Mouse (Mus musculus) liver, adult 2 months (tissue): ENCODE measurements at regions not wholly inside any gene's neighbourhood (a gene's known extent, or its start where the extent isn't known, plus 50 kb on each side); places are given as distances from the start of the nearest gene placed in this dataset.

Source experiments
- DNase-seq: peaks from one replicate; pipeline ENCODE4 v3.0.0-alpha.2; 2011; ENCODE audit warnings: low read depth, low spot score; ENCODE audit errors: extremely low read depth
- H3K27ac ChIP-seq: fragments of 200-500 bp; replicated peaks from 2 replicates; pipeline ENCODE4 v1.5.1; 2012; ENCODE audit warnings: low read depth, mild to moderate bottlenecking, control low read depth, inconsistent platforms, low read length; ENCODE audit not compliant: insufficient read depth
- H3K27me3 ChIP-seq: fragments of 200-500 bp; 2 replicates; pipeline ENCODE4 v1.6.1; 2012; ENCODE audit warnings: mild to moderate bottlenecking, moderate library complexity, low read length, inconsistent platforms; ENCODE audit not compliant: control insufficient read depth, insufficient read depth
- H3K36me3 ChIP-seq: fragments of 200-500 bp; 2 replicates; pipeline ENCODE4 v1.6.1; 2012; ENCODE audit warnings: low read length, inconsistent platforms; ENCODE audit not compliant: control insufficient read depth, insufficient read depth
- H3K4me1 ChIP-seq: fragments of 200-500 bp; 2 replicates; pipeline ENCODE4 v1.6.1; 2011; ENCODE audit warnings: low read length; ENCODE audit not compliant: control insufficient read depth, insufficient read depth
- H3K4me3 ChIP-seq: fragments of 200-500 bp; 2 replicates; pipeline ENCODE4 v1.5.1; 2011; ENCODE audit warnings: low read depth, mild to moderate bottlenecking, control low read depth, low read length, moderate library complexity; ENCODE audit not compliant: insufficient read depth
- H3K79me2 ChIP-seq: fragments of 200-500 bp; 2 replicates; pipeline ENCODE4 v1.6.1; 2012; ENCODE audit warnings: inconsistent platforms, mild to moderate bottlenecking, low read length, moderate library complexity; ENCODE audit not compliant: control insufficient read depth, insufficient read depth
- H3K9ac ChIP-seq: fragments of 200-500 bp; 2 replicates; pipeline ENCODE4 v1.6.1; 2012; ENCODE audit warnings: low read depth, mild to moderate bottlenecking, control low read depth, inconsistent platforms, low read length
- CTCF ChIP-seq: fragments of 200-500 bp; IDR thresholded peaks from 2 replicates; pipeline ENCODE4 v1.5.1; 2011; ENCODE audit warnings: low read depth, low read length, control low read depth
- POLR2A ChIP-seq: fragments of 200-500 bp; IDR thresholded peaks from 2 replicates; pipeline ENCODE4 v1.6.1; 2011; ENCODE audit warnings: low read length, control low read depth; ENCODE audit not compliant: insufficient read depth; ENCODE audit errors: extremely low read depth
- WGBS: fragments of 180-500 bp; shearing (Covaris S2); methylation state at CpG from one replicate; pipeline ENCODE4 v1.1.7; 2018; 5-methylcytosine and 5-hydroxymethylcytosine counted together

DNA sequence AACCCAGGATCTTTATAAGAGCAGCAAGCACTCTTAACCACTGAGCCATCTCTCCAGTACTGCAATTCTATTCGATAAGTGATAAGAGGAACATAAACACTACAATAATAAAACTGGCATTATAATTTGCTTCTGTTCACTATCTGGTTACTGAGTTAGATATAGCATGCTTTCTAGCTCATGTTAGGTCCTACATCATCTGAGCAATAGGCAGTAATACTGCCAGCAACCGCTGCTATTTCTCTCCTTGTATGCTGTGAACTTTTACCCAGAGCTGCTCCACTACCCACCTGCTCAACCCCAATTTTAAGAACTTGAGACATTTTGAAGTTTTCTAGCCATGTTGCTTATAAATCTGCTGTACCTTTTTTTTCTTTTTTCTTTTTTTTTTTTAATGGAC is 118.0 kb upstream of the L3mbtl3 start:
- H3K27me3 ChIP-seq: no peaks in the 10 kb centered on the region
- no peak overlapping the region for H3K9ac ChIP-seq
- H3K27ac ChIP-seq: no peak overlapping the region
- no peak for TF ChIP-seq POLR2A
- no peak for TF ChIP-seq CTCF
- no peaks in the 10 kb centered on the region for H3K79me2 ChIP-seq
- H3K4me1 ChIP-seq: no peaks in the 10 kb centered on the region
- H3K4me3 ChIP-seq: no peak overlapping the region
- no peak for DNase-seq
- H3K36me3 ChIP-seq: no peaks in the 10 kb centered on the region
- 85% methylated on average over 2 of the region's 2 CpGs for WGBS

DNA sequence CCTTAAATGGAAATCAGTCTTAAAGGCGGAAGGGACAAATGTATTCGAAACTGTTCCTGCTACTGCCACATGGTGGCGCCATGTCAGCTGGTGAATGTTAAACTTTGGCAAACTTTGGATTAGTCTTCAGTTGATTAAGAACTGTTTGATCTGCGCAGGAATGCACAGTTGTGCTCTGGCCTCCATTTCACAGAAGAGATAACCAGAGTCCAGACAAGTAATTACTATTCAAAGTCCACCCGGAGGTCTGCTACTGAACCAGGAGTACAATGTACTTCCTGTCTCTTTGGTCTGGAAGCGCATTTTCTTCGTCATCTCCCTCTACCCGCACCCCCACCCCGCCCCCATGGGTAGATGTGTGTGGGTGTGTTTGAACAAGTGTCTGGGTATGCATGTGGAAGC is 118.6 kb upstream of the L3mbtl3 start:
- Histone ChIP-seq H3K27ac (no peak overlapping the region), H3K9ac (0 out of 2 replicates have a peak overlapping the region, but pooled peaks have one; percentile 29), H3K79me2 (no peaks in the 10 kb centered on the region), H3K4me3 (peak overlapping the region; percentile 21), H3K36me3 (no peaks in the 10 kb centered on the region), H3K27me3 (no peaks in the 10 kb centered on the region), H3K4me1 (no peaks in the 10 kb centered on the region)
- TF ChIP-seq POLR2A (no peak), CTCF (peak; percentile 61)
- whole genome bisulfite sequencing: 13% methylated on average over 9 of the region's 9 CpGs
- peak; percentile 71 for DNase-seq

DNA sequence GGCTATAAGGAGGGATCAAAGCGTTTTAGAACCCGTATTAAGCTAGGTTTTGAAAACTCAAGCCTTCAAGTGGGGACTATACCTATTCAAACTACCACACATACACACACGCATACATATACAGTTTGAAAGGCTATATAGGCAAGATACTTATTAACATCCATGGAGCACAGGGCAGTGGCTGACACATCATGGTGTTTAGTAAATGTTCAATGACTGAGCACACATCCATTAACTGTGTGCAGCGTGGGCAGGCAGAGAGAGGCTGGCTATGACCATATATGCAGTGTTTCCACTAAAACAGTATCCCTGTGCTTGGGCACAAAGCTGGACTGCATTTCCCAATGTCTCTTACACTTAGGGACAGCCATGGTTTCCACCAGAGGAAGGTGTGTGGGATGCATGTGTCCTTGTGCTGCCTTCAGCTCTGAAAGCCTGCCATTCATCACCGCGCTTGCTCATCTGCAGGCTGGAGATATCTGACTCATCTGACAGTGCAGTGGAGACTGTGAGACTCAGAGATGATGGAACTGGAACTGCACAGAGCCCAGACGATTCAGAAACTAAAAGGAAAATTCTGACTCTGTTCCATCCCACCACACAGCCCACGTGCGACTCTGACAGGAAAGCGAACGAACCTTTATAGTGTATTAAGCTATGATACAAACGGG is 124.6 kb upstream of the L3mbtl3 start:
- Histone ChIP-seq H3K27ac (no peak overlapping the region), H3K36me3 (no peaks in the 10 kb centered on the region), H3K9ac (no peak overlapping the region), H3K79me2 (no peaks in the 10 kb centered on the region), H3K27me3 (no peaks in the 10 kb centered on the region), H3K4me3 (no peak overlapping the region), H3K4me1 (no peaks in the 10 kb centered on the region)
- no peak for DNase-seq
- WGBS: 92% methylated on average over 12 of the region's 12 CpGs
- TF ChIP-seq POLR2A: no peak
- no peak for TF ChIP-seq CTCF

DNA sequence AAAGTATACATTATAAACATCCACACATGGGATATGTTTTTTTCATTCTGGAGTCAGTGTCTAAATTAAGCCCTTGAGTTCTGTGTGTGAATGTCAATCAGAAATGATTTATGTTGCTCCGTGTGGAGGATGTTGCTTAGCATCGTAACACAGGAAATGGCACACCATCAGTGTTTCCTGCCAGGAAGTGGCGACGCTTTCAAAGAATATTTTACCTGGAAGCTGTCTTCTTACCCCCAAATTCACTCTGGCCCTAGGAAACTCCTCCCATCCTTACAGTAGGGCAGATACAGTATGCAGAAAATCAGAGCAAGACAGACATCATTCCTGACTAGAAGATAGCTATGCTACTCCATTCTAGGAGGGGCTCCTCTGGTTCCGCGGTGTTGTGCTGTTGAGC is 145.1 kb upstream of the L3mbtl3 start:
- WGBS: 72% methylated on average over 6 of the region's 6 CpGs
- Histone ChIP-seq H3K4me1 (no peaks in the 10 kb centered on the region), H3K27me3 (no peaks in the 10 kb centered on the region), H3K27ac (no peak overlapping the region), H3K36me3 (no peaks in the 10 kb centered on the region), H3K4me3 (no peak overlapping the region), H3K9ac (no peak overlapping the region), H3K79me2 (no peaks in the 10 kb centered on the region)
- DNase-seq: no peak
- TF ChIP-seq CTCF: no peak

DNA sequence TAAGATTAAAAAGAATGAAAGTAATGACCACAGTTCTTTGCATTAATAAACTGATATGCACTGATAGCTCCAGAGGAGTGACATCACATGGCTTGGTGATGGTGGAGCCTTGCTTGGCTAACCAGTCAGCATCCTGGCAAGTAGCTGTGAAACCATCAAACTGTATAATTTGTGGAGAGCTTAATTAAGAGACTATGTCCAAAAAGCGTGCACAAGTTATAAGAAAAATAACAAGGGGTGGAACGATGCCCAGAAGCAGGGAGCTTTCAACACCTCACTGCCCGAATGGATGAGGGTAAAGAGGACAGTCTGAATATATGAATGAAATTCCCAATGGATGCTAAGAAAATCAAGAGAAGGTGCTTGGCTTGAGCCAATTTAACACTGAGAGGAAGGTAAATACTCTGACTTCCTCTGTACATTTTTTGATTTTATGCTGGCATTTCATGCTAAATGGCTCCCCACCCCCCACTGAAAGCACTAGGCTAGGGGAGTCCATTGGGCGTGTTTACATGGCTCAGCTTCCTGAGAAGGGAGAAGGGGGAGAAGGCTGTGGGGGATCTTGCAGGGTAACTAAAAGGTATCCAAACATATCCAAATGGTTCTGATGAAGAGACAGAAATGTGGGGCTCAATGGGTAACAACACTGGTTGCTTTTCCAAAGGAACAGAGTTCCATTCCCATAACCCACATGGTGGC is 150.2 kb upstream of the L3mbtl3 start:
- H3K27me3 ChIP-seq: no peaks in the 10 kb centered on the region
- 82% methylated on average over 4 of the region's 4 CpGs for WGBS
- H3K4me3 ChIP-seq: no peak overlapping the region
- no peaks in the 10 kb centered on the region for H3K79me2 ChIP-seq
- H3K36me3 ChIP-seq: no peaks in the 10 kb centered on the region
- DNase-seq: no peak
- no peak for TF ChIP-seq POLR2A
- TF ChIP-seq CTCF: no peak
- H3K9ac ChIP-seq: no peak overlapping the region
- no peak overlapping the region for H3K27ac ChIP-seq
- H3K4me1 ChIP-seq: no peaks in the 10 kb centered on the region

DNA sequence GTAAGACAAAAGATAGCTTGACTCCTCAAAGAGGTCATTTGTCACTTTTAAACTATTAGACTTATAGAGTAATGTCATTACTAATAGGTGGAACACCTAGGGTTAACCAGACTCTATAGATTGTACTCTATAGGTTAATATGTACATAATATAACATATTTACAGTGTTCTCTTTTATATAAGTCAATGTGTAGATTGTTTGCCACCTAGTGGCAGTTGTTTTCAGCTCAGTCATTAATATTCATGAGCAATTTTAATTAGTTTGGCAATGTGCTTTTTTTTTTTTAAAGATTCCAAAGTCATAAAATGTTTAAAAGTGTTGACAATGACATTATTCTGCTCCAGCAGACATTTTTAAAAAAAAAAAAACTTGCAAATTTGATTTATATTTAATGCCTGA is 164.4 kb upstream of the L3mbtl3 start:
- Histone ChIP-seq H3K9ac (no peak overlapping the region), H3K27me3 (no peaks in the 10 kb centered on the region), H3K27ac (no peak overlapping the region), H3K79me2 (no peaks in the 10 kb centered on the region), H3K36me3 (no peaks in the 10 kb centered on the region), H3K4me3 (no peak overlapping the region), H3K4me1 (no peaks in the 10 kb centered on the region)
- TF ChIP-seq POLR2A: no peak
- TF ChIP-seq CTCF: no peak
- no peak for DNase-seq
